Mouse (Mus musculus) megakaryocyte, embryonic 14.5 days (primary cell): Measurements from ENCODE around the gene Smtnl1. TPM values are rescaled to one million over a fixed set of nuclear protein-coding genes. Genes with fewer than 3 reads are reported as not detected.

Experiments
- H3K27me3 ChIP-seq: replicated peaks from 2 replicates; pipeline ENCODE3; 2012; ENCODE audit warnings: inconsistent platforms
- H3K36me3 ChIP-seq: replicated peaks from 2 replicates; pipeline ENCODE3; 2012; ENCODE audit warnings: low read length, inconsistent platforms, mixed read lengths
- H3K4me1 ChIP-seq: 2 replicates; pipeline ENCODE4 v1.6.1; 2012; ENCODE audit warnings: inconsistent platforms
- H3K4me3 ChIP-seq: replicated peaks from 2 replicates; pipeline ENCODE3; 2012; ENCODE audit warnings: moderate library complexity, mild to moderate bottlenecking, inconsistent platforms
- H3K9me3 ChIP-seq: 2 replicates; pipeline ENCODE4 v1.6.1; 2012; ENCODE audit warnings: inconsistent platforms
- FLI1 ChIP-seq: IDR thresholded peaks from 2 replicates; pipeline ENCODE4 v1.6.1; 2012; ENCODE audit warnings: low read length, inconsistent platforms, mixed read lengths
- GATA1 ChIP-seq: IDR thresholded peaks from 3 replicates; pipeline ENCODE4 v1.6.1; 2012; ENCODE audit warnings: mixed read lengths, low read length, inconsistent platforms, borderline replicate concordance
- polyA plus RNA-seq: library from polyadenylated mRNA; stranded (reverse); fragments of >175 nt; gene quantifications from 2 replicates; pipeline ENCODE4 v1.2.3, GENCODE M21; 2012; ENCODE audit warnings: low replicate concordance; ENCODE audit not compliant: insufficient read depth

Smtnl1 gene
- polyA plus RNA-seq, 1 experiment, result 0.07 TPM

GRCm38 (mm10) chr2:84855732-84856131 lies 33.3 kb upstream of the Smtnl1 start:
- Histone ChIP-seq H3K27me3 (no peaks in the 10 kb centered on the region), H3K9me3 (no peaks in the 10 kb centered on the region), H3K4me1 (peaks cover 4% of the 10 kb centered on the region; the same call in 1 of the 2 replicates), H3K4me3 (no peak overlapping the region), H3K36me3 (peaks cover 90% of the 10 kb centered on the region)
- TF ChIP-seq FLI1, result no peak

GRCm38 (mm10) chr2:84851130-84852040 lies 28.9 kb upstream of the Smtnl1 start:
- H3K4me1 ChIP-seq, result no peaks in the 10 kb centered on the region
- H3K4me3 ChIP-seq, result no peak overlapping the region
- H3K27me3 ChIP-seq, result no peaks in the 10 kb centered on the region
- H3K9me3 ChIP-seq, result no peaks in the 10 kb centered on the region
- TF ChIP-seq GATA1 (no peak), FLI1 (no peak)
- peaks cover 89% of the 10 kb centered on the region for H3K36me3 ChIP-seq

- Histone ChIP-seq H3K4me1 (no peaks in the 10 kb centered on the region), H3K9me3 (no peaks in the 10 kb centered on the region), H3K4me3 (no peak overlapping the region), H3K27me3 (no peaks in the 10 kb centered on the region), H3K36me3 (peaks cover 93% of the 10 kb centered on the region)
- no peak for TF ChIP-seq GATA1
- TF ChIP-seq FLI1, result no peak
Observed at GRCm38 (mm10) chr2:84850407-84851129, 28.1 kb upstream of the Smtnl1 start.

GRCm38 (mm10) chr2:84845226-84845625 lies 22.8 kb upstream of the Smtnl1 start:
- Histone ChIP-seq H3K4me1 (peaks cover 38% of the 10 kb centered on the region), H3K4me3 (no peak overlapping the region), H3K36me3 (peaks cover 58% of the 10 kb centered on the region), H3K9me3 (no peaks in the 10 kb centered on the region), H3K27me3 (peaks cover 10% of the 10 kb centered on the region)
- TF ChIP-seq GATA1 (no peak), FLI1 (no peak)

GRCm38 (mm10) chr2:84843654-84844053 lies 21.2 kb upstream of the Smtnl1 start:
- peaks cover 42% of the 10 kb centered on the region for H3K36me3 ChIP-seq
- H3K27me3 ChIP-seq, result peaks cover 25% of the 10 kb centered on the region
- no peak overlapping the region for H3K4me3 ChIP-seq
- TF ChIP-seq FLI1 (no peak), GATA1 (no peak)
- no peaks in the 10 kb centered on the region for H3K9me3 ChIP-seq
- H3K4me1 ChIP-seq, result peaks cover 54% of the 10 kb centered on the region

- Histone ChIP-seq H3K4me1 (peaks cover 59% of the 10 kb centered on the region), H3K27me3 (peaks cover 39% of the 10 kb centered on the region), H3K9me3 (no peaks in the 10 kb centered on the region), H3K36me3 (peaks cover 27% of the 10 kb centered on the region), H3K4me3 (peak overlapping the region; percentile 51)
- TF ChIP-seq GATA1, result no peak
- no peak for TF ChIP-seq FLI1
Observed at GRCm38 (mm10) chr2:84841905-84842304, 19.5 kb upstream of the Smtnl1 start.

- peaks cover 59% of the 10 kb centered on the region for H3K4me1 ChIP-seq
- peaks cover 19% of the 10 kb centered on the region for H3K36me3 ChIP-seq
- peaks cover 44% of the 10 kb centered on the region for H3K27me3 ChIP-seq
- H3K4me3 ChIP-seq, result peak overlapping the region; percentile 94
- TF ChIP-seq FLI1, result no peak
- no peak for TF ChIP-seq GATA1
- H3K9me3 ChIP-seq, result 0 out of 2 replicates have a peak, but pooled peaks cover 3% of the 10 kb centered on the region
Observed at GRCm38 (mm10) chr2:84840748-84841563, 18.5 kb upstream of the Smtnl1 start.

- H3K9me3 ChIP-seq, result 0 out of 2 replicates have a peak, but pooled peaks cover 3% of the 10 kb centered on the region
- peaks cover 12% of the 10 kb centered on the region for H3K36me3 ChIP-seq
- peaks cover 50% of the 10 kb centered on the region for H3K27me3 ChIP-seq
- TF ChIP-seq GATA1 (no peak), FLI1 (no peak)
- H3K4me3 ChIP-seq, result peak overlapping the region; percentile 94
- peaks cover 57% of the 10 kb centered on the region for H3K4me1 ChIP-seq
Observed at GRCm38 (mm10) chr2:84840016-84840747, 17.7 kb upstream of the Smtnl1 start.
